Mouse (Mus musculus) liver, adult 2 months (tissue): Measurements from ENCODE around the gene Itga3.

Source experiments
- CTCF ChIP-seq: fragments of 200-500 bp; IDR thresholded peaks from 2 replicates; pipeline ENCODE4 v1.5.1; 2011; ENCODE audit warnings: low read depth, low read length, control low read depth
- POLR2A ChIP-seq: fragments of 200-500 bp; IDR thresholded peaks from 2 replicates; pipeline ENCODE4 v1.6.1; 2011; ENCODE audit warnings: low read length, control low read depth; ENCODE audit not compliant: insufficient read depth; ENCODE audit errors: extremely low read depth

DNA sequence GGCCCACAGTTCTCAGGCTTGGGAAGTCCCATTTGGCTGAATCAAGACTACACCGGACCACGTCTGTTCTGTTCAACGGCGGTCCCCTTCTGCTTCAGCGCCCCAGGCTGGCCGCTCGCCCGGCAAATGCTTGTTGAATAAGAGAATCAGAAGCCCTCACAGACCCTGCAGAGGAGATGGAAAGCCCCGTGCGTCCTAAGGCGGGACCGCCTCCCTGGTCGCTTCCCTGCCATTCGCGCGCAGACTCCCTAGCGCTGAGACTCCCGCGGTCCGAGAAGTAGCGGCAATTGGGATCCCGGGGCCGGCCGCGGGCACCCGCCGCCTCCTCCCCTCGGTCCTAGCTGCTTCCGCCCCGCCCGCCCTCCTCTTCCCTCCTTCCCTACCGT is 67.0 kb downstream of the Itga3 start, which contains the start of gene Samd14:
- TF ChIP-seq CTCF (no peak), POLR2A (no peak)
